Mouse (Mus musculus): ENCODE results near the gene Akap2.

Akap2 gene

DNA sequence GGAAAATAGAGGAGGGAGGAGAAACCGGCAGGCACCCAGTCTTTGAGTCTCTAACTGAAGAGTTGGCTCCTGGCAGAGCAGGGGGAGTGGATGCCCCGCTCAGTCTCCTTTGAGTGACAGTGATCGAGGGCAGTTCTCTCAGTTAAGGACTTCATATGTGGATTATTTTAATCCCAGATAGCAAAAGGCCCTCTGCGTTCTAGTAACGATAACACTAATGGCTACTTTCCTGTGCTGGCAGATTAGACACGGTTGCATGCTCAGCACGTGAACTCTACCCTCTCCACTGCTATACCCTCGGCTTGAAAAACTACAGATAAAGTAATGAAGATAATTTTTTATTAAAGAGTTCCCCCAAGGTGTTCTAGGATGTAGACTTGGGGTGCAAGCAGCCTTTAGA lies 76.5 kb downstream of the Akap2 start:
- in situ Hi-C loops (cut with MboI, MseI), result loop anchor here (5.0 kb wide), 1 partner anchor 477 kb away; no protein-coding TSS in a partner anchor

DNA sequence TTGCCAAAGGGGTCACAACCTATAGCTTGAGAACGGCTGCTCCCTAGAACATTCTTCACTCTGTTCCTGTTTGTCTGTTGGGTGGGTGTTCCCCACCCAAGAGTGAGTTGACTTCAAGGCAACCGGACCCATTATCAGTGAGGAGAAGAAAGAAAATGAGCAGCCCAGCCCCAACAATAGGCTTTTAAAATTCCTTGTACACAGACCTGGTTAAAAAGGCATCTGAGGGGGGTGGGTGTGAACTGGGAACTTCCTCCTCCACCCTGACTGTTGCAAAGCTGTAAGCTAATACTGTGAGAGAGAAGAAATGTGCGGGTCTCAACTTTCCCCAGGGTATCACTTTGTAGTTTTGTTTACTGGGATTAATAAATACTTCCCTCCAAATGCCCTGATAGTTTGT lies 77.1 kb downstream of the Akap2 start:
- in situ Hi-C loops (cut with MboI, MseI), result loop anchor here (5.0 kb wide), 1 partner anchor 477 kb away; no protein-coding TSS in a partner anchor

DNA sequence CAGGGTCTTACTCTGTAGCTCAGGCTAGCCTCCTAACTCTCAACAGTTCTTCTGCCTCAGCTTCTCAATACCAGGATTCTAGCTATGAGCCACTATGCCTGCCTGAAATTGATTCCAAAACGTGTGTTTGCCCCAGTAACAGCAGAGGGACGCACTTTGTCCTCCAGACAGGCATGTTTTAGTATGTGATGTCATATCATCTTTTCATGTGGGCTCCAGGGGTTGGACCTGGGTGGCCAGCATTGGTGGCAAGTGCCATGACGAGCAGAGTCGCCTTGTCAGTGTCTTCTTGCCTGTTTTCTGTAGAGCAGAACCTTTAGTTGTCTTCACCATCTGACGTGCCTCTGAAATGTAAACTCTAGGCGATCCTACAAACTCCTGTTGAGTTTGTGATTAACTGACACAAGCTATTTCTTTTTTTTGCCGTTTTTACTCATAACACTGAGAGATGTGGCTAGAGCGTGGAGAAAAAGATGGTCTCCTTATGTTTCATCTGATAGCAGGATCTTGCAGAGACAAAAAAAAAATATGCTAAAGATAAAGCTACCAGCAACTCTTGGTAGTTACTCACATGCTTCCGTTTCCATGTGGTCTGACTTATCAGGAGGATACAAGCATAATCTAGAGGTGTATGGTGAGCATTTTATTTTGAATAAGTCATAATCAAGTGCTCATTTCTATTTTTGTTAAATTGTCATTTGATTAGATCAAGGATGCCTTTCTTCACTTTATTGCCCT lies 80.3 kb downstream of the Akap2 start:
- in situ Hi-C loops (cut with MboI, MseI), result no loop called here

DNA sequence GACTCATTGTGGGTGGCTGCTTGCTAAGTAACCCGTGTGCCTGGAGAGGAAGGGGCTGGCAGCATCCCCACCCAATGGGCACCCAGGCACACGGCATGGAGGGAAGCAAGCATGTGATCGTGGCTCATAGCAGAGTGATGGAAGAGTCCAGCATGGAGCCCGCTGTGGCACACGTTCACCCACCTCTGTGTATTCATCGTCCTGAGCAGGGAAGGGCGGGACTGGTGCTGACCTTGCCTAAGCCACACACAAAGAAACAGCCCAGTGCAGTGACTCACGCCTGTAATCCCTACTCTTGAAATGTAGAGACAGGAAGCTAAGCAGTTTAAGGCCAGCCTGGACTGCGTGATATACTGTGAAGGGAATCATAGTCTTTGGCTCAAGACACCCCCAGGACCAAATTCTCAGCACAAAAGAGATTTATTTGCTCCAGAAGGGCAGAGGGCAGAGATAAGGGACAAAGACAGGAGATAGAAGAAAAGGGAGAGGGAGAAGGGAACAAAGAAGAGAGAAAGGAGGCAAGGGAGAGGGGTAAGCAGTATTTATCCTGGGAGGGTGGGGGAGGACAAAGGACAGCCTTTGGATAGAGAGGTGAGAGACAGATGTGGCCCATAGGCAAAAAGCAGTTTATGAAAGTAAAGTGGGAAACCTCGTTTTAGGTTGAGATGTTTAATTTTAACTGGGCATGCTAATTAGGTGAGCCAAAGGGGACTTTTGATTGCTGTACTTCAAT lies 81.0 kb downstream of the Akap2 start:
- in situ Hi-C loops (cut with MboI, MseI), result no loop called here

DNA sequence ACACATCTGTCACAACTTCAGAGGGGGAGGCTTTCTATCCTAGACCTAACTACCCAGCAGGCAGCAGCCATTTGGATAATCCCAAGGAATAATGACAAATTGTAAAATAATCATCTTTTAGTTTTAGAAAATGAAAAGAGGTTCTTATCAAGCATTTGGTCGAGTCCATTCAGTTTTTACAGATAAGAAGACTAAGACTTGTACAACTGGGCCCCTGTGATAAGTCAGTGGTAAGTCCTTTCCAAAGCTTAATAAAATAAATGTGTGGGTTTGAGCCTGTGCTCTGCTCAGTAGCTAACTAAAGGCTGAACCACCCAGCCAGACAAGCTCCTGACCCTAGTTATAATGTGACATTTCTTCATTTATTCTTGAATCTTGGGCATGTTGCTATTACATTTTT lies 81.8 kb downstream of the Akap2 start:
- in situ Hi-C loops (cut with MboI, MseI), result no loop called here

DNA sequence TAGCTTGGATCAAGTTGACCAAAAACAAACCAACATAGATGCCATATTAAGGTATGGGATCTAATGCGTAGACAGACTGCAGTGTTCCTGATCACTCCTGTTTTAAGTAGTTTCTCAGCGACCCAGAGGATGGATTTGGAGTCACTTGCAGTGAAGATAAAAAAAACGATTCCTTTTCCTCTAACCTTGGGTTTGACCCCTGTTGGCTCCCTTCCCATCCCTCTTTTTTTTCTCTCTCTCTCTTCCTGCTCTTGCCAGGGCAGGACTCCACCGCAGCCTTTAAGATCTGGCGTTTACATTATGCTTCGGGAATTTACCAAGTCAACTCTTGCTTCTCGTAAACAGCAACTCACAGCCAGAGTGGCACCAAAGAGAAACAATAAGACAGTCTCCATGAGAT lies 83.8 kb downstream of the Akap2 start:
- in situ Hi-C loops (cut with MboI, MseI), result no loop called here

DNA sequence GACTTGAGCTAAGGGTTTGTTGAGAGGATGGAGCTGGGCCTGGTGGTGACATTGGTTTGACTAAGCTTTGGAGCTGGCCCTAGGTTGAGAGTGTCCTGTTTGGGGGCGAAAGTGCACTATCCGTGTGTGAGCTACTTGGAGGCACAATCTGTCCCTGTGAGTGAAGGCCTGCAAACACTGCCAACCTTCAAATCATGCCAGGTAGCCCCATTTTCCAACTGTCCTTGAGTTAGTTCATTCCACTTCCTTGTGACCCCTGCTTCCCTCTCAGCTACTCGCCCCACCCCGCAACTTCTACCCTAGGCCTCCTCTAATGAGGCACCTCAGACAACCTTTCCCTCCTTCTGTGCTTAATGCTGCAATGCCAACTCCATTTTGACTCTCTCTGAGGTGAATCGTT lies 84.5 kb downstream of the Akap2 start:
- in situ Hi-C loops (cut with MboI, MseI), result no loop called here

DNA sequence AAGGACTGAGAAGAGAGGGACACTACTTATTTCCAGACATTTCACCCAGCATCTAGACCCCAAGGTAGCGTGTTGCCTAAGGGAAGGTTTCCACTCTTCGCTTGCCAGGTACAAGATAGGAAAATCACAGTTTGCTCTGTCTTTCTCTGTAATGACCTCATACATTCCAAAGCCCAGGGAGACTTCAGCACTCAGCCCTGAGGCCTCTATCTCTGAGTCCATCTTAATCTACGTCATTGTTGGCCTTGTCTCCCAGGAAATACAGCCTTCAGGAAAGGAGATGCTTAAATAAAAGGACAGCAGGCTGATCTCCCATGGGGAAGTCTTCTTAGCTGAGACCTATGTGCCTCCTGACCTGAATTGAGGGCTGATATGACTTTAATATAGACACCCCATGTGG lies 85.0 kb downstream of the Akap2 start:
- in situ Hi-C loops (cut with MboI, MseI), result no loop called here

DNA sequence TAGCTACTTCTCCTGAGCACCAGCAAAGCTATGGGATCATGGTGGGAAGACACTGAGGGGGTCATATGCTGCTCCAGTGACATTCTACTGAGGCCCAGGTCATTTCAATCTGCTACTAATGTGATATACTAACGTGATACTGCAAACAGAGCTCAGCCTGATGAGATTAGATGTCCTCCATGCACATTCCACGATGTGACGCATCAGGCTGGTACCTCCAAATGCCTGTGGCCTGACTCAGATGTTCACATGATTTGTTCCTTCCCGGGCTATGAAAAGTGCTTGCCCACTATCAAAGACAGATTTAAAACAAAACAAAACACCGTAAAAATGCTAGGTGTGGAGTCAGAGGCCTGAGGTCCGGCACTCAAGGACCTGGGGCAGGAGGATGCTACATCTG lies 87.4 kb downstream of the Akap2 start:
- in situ Hi-C loops (cut with MboI, MseI), result no loop called here

DNA sequence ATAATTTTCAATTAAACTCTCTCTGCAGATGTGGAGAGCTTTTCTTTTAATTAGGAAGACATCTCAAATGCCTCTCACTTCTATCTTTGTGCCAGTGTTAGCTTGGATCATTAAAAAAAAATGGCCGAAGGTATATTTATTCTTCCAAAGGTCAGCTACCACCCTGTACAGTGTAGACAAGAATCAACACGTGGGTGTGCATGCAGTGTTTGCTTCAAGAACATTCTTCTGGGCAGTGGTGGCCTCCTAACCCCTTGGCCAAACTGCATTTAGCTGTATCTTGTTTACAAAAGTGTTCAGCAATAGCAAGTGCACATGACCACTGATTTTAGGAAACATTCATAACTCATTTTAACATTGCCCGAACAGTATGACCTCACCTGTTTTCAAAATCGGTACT lies 92.0 kb downstream of the Akap2 start:
- in situ Hi-C loops (cut with MboI, MseI), result no loop called here

DNA sequence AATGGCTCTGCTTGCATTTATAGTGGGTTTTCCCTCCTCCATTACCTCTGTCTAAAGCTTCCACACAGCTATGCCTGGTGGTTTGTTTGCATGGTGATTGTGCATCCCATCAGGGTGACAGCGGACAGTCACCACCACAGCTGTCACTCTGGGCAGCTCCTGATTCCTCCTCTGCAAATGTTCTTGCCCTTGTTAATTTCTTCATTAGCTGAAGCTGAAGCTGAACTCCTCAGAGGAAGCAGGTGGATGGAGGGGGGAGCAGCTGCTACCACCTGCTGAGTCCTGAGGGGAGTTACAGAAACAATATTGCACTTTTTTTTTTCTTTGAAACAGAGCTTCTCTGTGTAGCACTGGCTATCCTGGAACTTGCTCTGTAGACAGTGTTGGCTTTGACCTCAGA lies 94.6 kb downstream of the Akap2 start:
- in situ Hi-C loops (cut with MboI, MseI), result no loop called here

DNA sequence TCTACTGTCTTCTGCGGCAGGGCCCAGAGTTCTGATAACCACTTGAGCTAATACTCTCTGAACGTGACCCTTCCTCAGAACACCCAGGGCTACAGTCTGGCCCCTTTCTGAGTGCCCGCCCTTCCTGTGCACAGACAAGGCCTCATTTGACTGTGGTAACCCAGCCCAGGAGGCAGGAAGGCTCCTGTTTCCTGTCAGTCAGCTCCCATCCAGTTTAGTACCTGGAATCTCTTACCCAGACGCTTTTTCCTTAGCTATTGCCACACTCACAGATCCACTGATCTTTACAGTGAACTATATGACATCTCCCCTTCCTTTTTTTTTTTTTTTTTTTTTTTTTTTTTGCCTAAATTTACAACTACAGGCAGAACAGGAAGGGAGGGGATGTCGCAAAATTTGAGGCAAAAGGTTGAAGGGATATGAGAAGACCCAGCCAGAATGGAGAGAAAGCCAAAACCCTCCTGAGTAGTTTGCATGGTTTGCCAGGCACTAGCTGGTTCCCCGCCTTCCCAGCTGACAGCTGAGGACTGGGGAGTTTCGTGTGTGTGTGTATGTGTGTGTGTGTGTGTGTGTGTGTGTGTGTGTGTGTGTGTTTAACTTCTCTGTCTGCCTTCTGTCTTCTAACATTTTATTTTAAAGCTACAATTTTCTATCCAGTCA lies 95.6 kb downstream of the Akap2 start:
- in situ Hi-C loops (cut with MboI, MseI), result no loop called here

DNA sequence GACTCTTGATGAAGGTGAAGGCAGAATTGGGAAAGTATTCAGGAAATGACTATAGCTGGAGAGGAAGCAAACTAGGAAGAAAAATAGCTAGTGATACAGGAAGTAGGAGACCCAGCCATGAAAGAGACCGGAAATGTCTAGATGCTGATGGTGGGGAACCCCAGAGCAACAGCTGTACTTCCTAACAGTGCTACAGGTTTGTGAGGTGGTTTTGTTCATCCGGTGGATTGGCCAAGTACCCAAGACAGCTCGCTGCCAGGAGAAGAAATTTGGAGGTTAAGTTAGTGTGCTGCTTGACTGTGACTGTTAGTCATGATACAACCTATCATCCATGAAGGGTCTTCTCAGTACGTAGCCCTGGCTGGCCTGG lies 96.1 kb downstream of the Akap2 start:
- in situ Hi-C loops (cut with MboI, MseI), result no loop called here

DNA sequence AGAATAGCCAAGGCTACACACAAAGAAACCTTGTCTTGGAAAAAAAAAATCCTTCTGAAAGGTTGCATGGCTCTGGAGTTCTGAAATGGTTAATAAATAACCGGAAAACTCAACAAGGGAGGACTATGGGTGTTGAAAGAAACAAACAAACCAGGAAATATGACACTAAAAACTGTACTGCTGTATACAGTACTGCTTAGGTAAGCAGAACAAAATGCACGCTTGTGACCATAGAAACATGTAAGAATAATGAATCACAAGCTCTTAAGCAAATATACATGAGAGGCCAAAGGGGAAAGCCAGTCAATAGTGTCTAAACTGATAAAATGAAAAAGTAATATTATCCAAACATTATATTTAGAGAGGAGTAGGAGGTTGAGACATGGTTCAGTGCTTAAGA lies 97.9 kb downstream of the Akap2 start:
- in situ Hi-C loops (cut with MboI, MseI), result no loop called here

DNA sequence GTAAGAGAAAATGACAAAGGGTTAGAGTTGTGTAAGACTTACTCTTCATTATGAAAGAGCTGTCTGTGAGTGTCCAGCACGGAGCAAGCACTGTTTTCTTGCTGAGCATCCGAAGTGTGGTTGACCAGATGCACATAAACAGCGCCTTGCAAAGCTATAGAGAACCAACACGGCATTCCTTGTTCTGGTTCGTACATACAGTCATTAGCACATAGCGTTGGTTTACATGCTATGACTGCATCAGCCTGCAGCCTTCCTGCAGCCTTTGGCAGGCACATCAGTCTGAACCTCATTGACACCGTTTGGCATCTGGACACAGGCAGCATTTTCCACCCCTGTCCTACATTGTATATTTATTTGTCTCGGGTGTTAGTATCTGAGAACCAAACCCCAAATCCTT lies 98.7 kb downstream of the Akap2 start:
- in situ Hi-C loops (cut with MboI, MseI), result no loop called here

DNA sequence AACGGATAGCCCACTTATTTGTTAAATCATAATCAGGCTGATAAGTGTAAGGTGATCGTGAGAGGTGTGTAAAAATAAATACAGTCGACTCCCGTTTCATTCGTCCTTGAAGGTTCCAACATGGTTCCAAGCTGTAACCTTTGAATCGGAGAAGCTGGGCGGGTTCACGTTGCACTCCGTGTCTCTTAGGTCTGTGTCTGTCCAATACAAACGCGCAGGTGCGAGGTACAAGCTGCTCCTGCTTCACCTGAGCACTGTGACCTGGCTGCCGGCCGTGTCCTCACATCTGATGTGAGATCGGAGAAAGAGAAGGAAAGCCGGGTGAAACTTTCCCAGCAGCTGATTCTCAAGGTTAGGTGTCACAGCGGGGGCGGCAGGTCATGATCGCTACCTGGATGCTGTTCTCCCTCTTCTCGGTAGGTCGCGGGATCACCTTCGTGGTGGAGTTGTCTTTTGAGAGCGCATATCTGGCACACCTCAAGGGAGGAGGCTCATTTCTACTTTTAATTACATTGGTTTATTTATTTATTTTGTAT lies 103.5 kb downstream of the Akap2 start:
- in situ Hi-C loops (cut with MboI, MseI), result no loop called here

DNA sequence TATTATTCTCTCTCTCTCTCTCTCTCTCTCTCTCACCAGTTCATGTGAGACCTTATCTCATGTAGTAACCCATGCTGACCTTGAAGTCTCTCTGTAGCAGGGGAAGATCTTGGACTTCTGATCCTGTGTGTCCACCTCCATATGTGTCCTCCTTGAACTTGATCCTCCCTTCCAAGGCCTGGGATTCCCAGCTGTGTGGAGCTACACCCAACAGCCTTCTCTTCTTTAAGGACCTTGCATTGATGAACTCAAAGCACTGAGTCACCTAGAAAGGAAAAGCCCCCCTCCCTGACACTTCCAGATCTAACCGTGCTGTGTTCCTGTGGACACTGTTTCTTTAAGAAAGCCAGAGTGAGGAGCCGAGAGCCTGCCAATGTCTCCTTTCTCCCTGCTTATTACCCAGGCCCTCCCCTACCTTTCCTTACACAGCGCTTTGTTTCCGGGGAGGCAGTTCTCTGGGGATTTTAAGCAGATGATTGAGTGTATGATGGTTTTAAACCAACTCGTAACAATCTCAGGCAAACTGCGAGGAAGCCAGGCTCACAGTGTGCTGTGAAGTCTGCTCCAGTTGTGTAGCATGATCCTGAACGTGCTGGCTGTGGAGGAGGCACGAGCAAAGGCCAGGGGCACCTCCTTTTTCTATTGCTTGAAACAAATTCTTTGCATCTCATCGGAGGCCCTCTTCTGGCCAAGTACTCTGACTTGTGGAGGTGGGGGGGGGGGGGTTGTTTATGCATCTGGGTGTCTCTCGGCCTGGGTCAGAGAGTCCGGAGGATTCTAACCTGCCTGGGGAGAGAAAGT lies 104.3 kb downstream of the Akap2 start:
- in situ Hi-C loops (cut with MboI, MseI), result no loop called here

DNA sequence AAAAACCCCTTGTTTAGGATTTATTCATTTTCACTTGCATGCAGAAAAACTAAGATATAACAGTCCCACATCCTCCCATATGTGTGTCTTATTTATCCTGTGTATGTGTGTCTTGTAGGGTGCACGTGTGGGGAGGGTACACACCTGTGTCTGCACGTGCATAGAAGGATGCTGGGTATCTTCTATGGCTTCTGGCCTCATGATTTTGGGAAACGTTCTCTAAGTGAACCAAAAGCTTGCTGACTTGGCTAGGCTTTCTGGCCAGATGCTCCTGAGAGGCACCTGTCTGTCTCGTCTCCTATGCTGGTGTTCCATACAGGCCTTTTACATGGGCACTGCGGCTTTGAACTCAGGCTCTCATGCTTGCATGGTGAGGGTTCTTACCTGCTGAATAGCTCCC lies 105.2 kb downstream of the Akap2 start:
- in situ Hi-C loops (cut with MboI, MseI), result no loop called here

DNA sequence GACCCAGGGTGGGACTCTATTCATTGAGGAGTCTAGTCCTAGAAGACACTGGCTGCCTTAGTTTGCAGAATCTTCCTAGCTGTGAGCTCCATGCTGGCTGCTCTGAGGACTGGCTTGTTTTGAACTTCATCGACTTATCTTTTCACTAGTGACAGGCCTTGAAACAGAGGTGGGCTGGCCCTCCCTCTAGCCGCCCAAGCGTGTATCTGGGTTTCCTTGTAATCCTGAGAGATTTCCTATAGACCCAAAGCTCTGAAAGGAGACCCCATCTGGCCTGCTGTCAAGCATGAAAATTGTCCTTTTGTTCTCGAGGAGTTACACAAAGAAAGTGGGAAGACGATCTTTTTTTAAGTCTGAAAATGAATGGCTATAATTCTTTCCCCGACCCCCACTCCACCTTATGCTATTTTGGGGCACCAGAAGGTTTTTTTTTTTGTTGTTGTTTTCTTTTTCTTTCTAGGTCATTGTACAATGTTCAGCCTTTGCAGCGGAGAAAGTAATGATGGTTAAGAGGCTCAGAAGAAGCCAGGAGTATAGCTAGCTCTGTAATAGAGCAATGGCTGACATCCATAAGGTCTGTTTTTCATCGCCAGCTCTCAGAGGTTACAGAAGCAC lies 107.3 kb downstream of the Akap2 start:
- in situ Hi-C loops (cut with MboI, MseI), result no loop called here

DNA sequence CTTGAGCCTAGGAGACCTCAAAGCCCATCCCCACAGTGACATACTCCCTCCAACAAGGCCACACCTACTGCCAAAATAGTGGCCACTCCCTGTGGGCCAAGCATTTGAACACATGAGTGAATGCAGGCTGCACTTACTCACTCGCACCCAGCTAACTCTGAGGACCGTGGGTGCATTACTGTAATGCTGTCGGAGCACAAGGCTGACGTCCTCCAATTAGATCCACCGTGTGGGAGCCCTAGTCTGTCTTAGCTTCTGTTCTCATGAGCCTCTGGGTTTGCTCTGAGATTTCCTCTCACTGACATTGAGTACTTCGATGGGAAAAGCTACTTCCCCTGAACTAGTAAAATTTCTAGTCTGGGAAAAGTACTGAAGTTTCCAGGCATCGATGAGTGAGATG lies 108.8 kb downstream of the Akap2 start:
- in situ Hi-C loops (cut with MboI, MseI), result no loop called here

DNA sequence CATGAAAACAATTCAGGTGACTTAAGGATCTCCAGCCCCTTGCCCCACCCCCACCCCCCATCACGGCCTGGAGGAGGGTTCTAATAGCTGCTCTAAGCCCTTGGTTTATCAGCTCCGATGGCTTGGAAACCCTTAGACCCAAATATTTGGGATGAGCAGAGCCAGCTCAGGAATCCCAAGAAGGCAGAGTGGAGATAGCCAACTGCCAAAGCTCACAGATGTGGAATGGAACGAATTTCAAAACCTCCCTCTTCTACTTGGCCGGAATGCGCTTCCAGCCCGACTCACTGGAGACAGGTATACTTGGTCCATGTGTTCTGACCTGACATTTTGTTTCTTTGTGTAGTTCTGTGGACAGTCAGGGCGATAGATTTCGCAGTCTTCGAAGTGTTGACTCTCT lies 111.7 kb downstream of the Akap2 start:
- in situ Hi-C loops (cut with MboI, MseI), result no loop called here
